Mouse (Mus musculus) layer of hippocampus, postnatal 36 days (tissue): Measurements from ENCODE around the gene Vps45. TPM values are rescaled to one million over a fixed set of nuclear protein-coding genes. Genes with fewer than 3 reads are reported as not detected.

Source experiments
- DNase-seq, 2 experiments: peaks; one replicate each; pipeline ENCODE4 v3.0.0; 2022
- total RNA-seq, 2 experiments: library from RNA; stranded (reverse); gene quantifications; 2 replicates each; pipeline ENCODE4 v1.2.3; 2021

Gene Vps45
- total RNA-seq = 10 to 100 TPM; 40.8 to 46.3 TPM

DNA sequence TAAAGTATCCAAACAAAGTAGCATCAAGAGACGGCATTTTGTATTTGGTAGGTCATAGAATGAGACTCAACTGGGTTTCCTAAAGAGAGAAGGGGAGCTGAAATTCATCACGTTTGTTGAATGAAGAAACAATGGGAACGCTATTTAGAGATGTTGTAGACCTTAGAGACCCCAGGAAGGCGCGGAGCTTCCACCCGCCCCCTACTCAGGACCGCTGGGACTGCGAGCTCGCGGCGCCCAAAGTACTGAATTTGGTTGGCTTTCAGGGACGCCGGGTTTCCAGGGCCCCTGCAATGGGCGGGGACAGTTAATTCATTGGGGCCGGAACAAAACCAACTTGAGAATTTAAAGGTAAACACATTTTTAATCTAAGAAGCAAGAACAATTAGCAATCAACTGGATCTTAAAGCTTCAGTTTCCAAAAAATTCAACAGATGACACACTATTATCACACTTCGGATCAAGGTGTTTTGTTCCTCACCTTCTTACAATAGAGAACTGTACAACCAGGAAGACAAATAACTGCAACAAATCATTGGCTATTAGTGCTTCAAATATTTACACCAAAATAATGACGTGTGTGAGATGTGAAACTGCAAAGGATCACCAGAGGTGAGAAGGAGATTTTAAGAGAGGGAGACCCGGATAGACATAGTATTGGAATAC lies at the start of gene Vps45:
Vps45 (minus strand) TSS at position 236 of the 666 bp plus-strand sequence.
- DNase-seq = peak; percentile 77

DNA sequence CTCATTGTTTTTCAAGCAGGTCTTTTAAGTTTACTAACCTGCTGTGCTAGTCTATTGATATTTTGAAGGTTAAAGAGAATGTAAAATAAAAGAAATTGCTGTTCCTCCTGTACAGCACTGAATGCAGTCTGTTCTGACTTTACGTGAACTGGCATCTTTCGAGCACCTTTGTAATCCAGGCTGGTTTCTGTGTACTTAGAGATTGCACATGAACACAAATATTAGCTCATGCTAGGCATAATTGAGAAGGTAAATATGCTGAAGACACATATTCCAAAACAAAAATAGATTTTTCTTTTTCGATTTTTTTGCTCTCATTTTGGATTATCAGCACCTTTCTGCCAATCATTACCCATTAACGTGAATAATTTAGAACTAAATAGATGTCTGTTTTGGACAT lies 47.9 kb upstream of the Vps45 start:
- DNase-seq = no peak

DNA sequence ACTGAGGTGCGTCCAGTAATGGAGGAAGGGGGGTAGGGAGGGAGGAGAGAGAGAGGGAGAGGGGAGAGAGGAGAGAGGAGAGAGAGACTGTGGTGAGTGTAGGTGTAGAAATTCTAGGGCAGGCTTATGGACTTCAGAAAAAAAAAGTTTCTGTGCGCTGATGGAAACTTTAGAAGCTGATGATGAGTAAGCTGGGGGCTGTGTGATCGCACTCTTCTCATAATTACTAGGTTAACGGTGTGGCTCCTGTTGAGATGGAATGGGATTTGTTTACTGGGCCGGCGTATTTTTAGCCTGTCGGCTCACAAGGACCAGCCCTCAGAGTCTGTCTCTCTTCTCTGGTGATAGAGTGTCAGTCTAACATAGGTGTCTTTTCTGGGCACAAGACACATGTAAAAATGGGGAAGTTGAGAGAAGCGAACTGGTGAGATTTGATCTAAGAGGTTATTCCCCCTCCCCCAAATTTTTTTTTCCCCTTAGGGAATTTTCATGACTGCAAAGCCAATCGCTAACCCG lies 47.0 kb upstream of the Vps45 start:
- no peak for DNase-seq

- peak; percentile 78 for DNase-seq
These were observed 46.2 kb upstream of the Vps45 start, which contains the start of gene Otud7b for GRCm38 (mm10) chr3:96104261-96105065. TSS of gene Otud7b (plus strand) at chr3:96104527.

DNA sequence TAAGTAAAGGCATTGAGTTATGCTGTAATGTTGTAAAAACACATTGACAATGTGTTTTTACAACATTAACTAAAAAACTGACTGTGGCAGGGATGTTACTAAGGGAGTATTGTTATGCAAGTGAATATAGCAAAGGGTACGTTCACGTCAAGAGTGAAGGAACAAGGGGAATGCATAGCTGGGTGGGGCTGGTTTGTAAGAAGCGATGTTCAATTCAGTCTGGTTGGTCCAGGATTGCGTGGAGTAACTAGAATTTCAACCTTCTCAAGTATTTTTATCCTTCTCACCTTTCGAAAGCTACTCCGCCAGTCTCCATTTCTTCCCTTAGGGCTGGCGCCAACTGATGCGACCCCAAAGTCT lies 45.6 kb upstream of the Vps45 start:
- DNase-seq = no peak

DNA sequence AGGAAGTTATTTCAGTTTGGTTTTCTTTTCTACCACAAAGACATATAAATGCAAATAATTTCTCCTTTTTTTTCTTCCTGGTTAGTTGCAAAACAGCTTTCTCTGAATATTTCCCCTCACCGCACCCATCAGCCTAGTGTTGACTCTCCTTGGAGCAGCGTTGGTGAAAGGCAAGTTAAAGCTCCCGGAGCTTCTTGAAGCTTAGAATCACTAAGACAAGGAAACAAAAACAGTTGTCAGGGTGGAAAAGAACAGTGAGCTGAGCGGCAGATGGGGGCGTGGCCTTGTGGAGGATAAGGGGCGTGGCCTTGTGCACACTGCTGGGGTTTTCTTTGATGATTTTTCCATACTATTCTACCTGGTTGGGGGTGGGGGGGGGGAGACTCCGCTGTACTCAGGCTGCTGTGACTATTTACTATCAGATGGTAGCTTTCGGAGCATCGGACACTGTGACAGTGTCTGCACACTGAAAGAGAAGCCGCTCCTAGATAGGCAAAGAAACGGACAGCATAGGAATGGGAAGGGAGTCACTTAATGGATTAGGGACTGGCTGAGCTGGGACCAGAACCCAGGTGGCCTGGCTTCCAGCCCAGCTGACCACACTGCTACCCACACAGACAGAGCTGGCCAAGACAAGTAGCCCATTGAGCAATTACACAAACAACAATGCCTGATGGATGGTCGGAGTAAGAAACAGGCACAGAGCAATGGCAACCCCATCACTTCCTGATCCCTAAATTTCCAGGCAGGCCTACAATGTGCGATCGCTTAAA lies 44.0 kb upstream of the Vps45 start:
- DNase-seq = peak; percentile 29 to 59

DNA sequence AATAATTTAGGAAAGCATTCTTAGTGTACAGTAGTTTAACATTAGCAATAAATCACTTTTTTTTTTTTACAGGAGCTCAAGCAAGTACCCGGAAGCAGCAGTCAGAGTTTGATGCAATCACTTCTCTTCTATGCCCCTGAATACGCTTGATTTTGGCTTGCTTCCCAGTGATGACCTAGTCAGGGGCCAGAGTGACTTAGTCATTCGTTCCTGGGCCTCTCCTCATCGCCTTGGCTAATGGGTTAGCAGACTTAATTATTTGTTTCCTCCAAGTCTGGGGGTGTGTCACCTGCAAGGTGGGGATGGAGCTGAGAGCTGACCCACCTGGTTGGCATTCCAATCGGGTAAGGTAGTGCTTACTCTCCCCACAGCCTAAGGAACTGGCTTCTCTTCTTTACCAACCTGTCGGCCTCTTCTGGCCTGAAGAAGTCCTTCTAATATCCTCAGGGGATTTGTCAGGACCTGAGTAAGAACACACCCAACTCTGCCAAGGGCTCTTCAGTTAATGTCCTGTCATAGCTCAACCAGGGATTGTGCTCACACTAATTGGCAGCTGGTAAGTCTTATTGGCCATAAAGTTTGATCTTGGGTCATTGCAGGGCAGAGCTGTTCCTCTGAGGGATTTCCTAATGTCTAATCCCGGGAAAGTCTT lies 40.5 kb upstream of the Vps45 start:
- no peak for DNase-seq

DNA sequence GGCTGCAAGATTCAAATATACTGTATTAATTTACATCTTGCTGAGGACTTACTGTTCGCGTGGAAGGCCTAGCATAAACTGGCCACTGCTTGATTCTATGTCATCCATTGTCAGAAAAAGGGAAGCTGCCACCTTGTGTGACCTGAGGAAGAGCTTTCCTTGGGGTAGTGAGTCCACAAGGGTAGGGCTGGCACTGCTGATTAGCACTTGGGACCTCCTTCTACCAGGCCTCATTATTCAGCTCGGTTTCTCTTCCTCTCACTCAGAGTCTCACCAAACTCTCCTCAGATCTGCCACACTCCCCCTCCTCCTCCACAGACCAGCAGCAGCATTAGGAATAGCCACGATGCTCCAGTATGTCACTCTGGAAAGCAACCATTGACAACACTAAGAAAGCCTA lies 39.9 kb upstream of the Vps45 start:
- no peak for DNase-seq

GRCm38 (mm10) chr3:96094203-96094602 lies 35.9 kb upstream of the Vps45 start:
- no peak for DNase-seq

DNA sequence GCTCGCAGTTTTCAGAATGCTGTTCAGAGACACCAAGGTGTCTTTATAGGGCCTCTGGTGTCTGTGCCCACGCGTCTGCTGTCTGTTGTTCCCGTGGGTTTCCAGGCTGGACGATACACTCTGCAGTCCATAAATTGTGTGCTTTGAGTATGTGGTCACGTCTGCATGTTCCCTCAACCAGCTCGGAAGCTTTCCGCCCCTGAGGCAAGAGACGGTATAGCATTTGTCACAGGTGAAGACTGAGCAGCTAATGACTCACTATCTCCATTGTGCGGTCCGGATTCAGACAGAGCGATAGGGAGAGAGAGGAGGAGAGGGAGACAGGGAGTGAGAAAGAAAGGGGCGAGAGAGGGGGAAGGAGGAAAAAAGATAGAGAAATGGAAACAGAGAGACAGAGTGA lies 35.2 kb upstream of the Vps45 start:
- DNase-seq = no peak

- no peak for DNase-seq
These were observed 33.7 kb upstream of the Vps45 start for GRCm38 (mm10) chr3:96091966-96092365.

- DNase-seq = no peak
These were observed 32.9 kb upstream of the Vps45 start for GRCm38 (mm10) chr3:96091146-96091545.

DNA sequence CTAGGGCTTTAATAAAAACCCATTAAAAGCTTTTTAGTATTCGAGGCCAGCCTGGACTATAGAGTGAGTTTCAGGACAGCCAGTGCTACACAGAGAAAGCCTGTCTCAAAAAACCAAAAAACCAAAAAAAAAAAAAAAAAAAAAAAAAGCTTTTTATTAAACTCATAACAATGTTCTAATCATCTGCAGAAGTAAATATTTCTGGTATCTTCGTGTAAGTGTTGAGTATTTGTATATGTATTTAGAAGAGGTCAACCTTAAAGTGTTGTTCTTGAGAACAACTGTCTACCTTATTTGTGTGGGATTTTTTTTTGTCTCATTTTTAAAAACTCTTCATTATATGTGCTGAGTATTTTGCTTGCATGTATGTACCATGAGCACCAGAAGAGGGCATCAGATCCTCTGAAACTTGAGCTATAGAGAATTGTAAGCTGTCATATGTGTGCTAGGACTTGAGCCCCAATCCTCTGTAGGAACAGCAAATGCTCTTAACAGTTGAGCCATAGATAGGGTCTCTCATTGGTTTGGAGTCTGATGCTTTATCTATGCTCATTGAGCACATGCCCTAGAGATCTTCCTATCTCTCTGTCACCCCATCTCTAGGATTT lies 31.7 kb upstream of the Vps45 start:
- no peak for DNase-seq

GRCm38 (mm10) chr3:96087801-96088200 lies 29.5 kb upstream of the Vps45 start:
- DNase-seq = no peak

GRCm38 (mm10) chr3:96087219-96087618 lies 29.0 kb upstream of the Vps45 start:
- no peak for DNase-seq

- DNase-seq = no peak
These were observed 26.0 kb upstream of the Vps45 start for GRCm38 (mm10) chr3:96084146-96084755.

GRCm38 (mm10) chr3:96082714-96083508 lies 24.6 kb upstream of the Vps45 start:
- DNase-seq = no peak

- no peak for DNase-seq
These were observed 23.8 kb upstream of the Vps45 start for GRCm38 (mm10) chr3:96082100-96082499.

- DNase-seq = no peak
These were observed 23.4 kb upstream of the Vps45 start for GRCm38 (mm10) chr3:96081650-96082049.

DNA sequence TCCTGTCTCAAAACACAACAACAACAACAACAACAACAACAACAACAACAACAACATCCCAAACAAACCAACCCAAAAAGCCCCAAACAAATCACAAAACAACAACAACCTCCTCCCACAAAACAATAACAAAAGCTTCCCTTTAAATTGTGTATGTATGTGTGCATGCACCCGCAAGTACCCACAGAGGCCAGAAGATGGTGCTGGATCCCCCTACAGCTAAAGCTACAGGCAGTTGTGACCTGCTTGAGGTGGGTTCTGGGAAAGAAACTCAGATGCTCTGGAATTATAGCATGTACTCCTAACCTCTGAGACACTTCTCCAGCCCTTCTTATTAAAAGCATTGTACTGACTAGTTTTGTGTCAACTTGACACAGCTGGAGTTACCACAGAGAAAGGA lies 22.7 kb upstream of the Vps45 start:
- DNase-seq = no peak

DNA sequence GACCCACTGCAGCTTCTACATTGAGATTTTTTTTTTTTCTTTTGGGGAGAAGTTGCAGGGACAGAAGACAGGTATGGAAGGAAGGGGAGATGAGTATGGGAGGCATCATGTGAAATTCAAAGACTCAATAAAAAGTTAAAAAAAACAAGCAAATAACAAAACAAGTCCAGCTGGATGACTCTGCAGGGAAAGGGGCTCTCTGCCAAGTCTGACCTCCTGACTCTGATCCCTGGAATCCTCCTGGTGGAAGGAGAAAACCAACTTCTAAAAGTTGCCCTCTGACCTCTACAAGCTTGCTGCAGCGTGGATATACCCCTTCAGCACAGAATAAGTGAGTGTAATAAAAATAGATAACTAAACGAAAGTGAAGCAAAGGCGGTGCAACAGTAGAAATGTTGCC lies 20.4 kb upstream of the Vps45 start:
- no peak for DNase-seq
